Mouse (Mus musculus) thymus, adult 18-20 months (tissue): ENCODE data around the gene 4933415A04Rik.

Experiments used
- DNase-seq, 2 experiments: peaks; one replicate each; pipeline ENCODE4 v3.0.0; 2022; ENCODE audit warnings: mixed read lengths in 2 of 2

Gene 4933415A04Rik

DNA sequence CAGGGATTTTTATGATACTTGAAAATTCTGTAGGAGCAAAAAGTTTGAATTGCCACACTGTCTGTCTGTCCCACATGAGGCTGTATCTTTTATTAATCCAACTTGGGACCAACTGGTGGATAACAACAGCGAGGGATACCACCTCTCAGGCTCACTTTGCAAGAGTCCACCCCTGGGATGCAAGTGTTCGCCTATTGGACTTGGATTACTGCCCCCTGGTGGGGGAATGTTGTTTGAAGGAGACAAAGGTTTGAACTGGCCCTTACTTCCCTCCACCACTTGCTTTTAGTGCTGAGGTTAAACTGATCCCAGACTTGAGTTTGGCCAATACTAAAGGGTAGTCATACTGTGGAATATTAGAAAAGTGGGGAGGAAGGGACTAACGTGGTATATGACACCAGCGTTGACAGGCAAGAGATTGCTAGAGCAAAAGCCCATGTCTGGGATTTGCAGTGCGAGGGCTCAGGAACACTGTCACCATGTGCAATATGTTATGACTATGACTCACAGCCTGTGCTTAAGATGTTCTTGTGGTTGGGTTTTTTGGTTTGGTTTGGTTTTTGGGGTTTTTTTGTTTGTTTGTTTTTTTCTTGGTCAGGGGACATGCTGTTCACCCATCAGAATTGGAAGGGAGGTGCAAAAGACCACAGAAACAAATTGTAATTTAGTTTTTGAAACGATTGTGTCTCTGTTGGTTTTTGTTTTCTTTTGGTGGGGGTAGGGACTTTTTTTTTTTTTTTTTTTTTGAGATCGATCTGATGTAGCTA, at the start of gene 4933415A04Rik:
TSS of gene 4933415A04Rik (plus strand) at position 717 of the 767 bp plus-strand sequence.
- peak in 1 of 2 experiments; percentile 17 for DNase-seq

DNA sequence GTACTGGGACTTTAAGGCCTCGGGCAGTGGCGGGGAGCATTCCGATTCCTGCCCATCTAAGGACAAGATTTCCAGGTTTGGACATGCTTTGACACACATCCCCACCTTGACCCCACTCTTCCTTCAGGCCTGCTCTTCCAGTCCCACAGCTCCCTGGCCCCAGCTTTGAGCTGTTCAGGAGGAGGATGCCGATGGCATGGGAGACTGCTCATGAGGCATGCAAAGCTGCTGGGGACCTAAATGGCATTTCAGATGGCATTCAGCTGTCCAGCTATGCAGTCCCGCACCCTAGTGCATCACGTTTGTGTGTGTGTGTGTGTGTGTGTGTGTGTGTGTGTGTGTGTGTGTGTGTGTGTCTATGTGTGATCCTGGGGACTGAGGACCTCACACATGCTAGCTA, 49.8 kb upstream of the 4933415A04Rik start:
- DNase-seq: no peak

DNA sequence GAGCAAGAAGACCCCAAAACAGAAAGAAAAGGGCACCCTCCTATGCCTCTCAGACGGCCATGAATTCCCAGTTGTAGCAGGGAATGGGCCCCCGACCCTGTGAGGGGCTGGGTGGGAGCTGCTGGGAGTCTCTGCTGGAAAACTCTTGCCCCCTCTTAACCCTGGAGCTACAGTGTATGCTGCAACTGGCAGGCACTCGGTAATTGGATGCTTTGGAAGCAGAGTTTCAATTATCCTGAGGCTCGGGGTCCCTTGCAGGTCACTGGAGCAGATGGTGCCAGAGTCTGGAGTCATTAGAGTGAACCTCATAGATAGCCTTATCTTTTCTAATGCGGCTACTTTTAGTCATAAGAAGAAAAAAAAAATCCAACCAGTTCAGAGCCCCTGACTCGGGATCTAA, 47.0 kb upstream of the 4933415A04Rik start:
- no peak for DNase-seq

DNA sequence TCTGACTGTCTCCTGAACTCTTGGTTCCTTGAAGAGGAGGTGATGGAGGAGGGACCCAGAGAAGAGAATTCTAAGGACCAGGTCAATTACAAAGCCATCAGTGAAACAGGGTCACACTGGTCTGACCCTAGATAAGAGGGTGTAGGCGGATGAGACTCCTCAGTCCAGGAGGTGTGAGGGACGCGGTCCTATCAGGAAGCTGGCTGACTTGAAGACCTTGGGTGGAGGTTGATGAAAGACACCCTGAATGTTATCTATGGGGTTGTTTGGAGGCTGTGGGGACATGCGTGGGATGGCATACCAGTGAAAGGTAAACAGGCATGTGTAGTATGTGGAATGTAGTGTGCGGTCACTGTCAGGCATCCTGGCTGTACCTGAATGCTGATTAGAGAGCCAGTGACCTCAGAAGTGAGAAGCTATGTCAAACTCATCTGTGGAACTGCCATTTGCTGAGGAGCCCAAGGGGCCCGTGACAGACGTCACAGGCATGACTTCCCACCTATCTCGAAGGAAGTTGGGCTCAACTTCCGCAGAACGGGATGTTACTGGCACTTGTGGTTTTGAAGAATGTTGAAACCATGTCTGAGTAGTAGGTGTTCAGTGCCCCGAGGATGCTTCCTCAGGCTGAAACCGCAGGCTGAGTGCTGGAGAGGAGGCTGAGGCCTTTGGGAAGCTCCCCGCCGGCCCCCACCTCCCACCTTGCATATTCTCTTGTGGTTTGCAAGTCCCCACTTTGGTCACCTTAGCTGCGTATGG, 43.0 kb upstream of the 4933415A04Rik start:
- no peak for DNase-seq

DNA sequence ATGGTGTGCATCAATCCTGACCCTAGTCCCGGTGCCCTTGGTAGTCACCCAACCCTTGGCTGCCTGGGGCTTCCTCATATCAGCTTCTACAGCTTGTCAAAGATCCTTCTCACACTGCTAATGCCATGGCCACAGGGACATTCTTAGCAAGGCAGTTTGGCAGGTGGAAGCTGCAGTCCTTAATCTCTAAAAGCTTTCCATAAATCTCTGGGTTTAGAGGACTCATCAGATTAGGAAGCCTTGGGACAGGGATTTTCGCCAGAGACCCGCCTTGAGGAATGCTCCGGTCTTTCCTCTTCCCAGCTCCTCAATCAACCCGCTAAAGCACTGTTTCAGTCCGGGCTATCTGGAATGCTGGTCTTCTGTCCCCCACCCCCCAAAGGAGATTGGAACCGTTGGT, 42.0 kb upstream of the 4933415A04Rik start:
- no peak for DNase-seq

DNA sequence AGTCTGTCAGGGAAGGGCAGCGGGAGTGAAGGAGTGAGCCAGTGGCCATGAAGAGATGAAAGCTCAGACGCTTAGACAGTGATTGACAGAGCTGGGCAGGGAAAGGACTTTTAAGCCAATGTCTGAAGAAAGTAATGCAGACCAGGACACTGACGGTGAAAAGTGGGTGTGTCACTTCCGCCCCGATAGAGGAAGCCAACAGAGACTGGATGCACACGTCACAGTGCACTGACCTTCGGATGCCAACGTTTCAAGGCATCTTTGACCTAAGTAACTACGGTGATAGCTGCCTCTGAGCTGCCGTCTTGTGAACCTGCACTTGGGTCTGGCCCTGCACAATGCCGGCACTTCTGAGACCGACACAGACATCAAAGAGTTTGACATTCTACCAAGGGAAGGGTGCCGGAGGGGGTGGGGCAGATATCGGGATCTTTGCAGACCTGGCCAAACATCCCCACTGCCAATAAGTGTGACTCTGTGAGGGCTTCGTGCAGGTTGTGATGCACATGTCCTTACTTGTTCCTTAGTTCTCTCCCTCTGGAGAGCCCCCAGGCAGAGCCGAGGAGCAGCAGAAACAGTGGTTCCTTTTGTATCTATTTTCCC, 40.9 kb upstream of the 4933415A04Rik start:
- no peak for DNase-seq

DNA sequence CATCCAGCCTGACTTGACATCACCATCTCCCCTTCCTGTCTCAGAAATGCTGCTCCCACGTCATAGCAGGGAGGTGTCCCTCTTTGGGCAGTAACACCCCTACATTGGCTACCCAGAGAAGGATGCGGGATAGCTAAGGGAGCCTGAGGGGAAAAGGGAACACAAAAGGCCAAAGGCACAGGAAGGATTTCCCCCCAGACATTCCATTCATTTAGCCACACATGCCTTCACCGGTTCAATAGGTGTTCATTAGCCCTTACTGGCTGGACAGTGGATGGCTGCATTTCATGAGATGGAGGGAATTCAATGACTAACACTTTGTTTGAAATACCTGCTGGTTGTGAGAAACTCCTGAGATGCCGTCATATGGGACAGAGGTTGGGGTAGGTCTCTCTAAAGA, 40.2 kb upstream of the 4933415A04Rik start:
- no peak for DNase-seq

DNA sequence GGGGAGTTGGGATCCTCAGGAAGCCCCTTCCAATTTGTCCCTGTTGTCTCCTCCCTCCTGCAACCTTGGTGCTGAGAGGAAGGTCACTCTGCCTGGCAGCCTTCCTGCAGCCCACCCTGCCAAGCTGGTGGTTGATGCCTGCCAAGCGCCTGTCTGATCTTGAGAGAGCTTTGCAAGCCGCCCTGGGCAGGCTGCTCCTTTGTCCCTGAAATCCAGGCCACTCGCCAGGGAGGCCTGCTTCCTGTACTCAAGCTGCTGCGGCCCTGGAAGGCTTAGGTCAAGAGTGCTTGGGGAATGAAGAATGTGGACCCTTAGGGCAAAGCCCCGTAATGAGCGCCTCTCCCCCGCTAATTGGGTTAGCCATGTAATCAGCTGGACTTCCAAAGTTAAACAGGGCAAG, 38.7 kb upstream of the 4933415A04Rik start:
- DNase-seq: no peak

DNA sequence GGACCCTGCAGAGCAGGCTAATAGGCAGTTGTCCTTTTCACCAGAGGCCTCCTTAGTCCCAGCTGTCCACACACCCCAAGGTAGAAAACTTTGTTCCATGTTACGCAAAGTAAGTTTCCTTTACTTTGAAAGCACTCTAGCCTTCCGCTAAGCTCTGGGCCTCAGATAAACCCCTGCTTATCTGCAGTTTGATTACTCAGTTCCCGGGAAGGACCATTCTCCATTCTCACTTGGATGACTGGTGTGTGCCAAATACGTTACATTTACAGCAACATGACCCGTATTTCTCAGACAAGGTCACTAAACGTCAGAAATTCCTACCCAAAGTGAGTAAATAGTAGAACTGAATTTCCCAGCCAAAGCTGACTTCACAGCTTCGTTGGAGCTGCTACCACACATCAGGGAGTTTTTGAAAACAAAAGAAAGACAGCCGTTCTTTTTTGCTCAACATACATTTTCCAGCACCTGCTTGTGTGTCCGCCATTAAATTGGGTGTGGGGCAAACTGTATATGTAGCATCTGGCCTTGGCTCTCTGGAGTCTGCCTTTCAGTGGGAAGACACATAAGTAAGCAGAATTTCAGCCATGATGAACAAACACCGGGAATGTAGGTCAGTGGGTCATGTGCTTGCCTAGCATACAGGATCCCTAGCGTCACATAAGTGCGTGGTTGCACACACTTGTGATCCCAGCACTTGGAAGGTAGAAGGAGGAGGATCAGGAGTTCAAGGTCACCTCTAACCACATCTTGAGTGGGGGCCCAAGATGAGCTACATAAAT, 38.0 kb upstream of the 4933415A04Rik start:
- DNase-seq: no peak

DNA sequence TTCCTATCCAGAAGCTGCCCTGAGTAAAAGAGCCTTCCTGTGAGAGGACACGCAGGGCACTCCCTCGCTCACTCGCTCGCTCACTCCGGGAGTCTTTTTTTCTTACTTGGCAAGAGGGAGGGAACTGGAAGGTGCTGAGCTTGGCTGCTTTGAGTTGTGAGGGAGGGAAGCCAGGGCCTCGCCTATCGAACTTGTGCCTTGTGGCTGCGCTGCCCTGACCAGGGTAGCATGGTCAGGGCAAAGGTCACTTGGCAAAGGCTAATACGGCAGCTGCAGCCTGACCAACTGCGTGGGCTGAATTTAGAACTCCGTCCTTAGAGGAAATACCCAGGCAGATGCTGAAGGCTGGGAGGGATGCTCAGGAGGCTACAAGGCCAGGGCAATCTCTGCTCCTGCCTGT, 37.1 kb upstream of the 4933415A04Rik start:
- DNase-seq: no peak

DNA sequence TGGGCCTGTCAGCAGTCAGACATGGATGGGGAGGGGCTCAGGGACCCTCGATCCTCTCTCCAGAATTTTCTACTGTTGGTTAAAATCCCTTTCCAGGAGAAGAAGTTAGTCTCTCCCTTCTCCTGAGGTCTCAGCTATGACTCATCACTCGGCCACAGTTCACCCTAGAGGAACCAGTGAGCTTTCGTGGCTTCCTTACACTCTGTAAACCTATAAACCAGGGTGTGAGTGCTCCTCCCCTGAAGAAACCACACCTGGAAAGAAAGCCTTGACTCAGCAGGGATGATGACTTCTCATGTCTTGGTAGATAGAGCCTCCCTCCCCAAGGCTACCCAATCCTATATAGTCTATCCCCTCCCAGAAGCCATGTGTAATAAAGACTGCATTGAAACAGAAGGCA, 35.1 kb upstream of the 4933415A04Rik start:
- DNase-seq: no peak

DNA sequence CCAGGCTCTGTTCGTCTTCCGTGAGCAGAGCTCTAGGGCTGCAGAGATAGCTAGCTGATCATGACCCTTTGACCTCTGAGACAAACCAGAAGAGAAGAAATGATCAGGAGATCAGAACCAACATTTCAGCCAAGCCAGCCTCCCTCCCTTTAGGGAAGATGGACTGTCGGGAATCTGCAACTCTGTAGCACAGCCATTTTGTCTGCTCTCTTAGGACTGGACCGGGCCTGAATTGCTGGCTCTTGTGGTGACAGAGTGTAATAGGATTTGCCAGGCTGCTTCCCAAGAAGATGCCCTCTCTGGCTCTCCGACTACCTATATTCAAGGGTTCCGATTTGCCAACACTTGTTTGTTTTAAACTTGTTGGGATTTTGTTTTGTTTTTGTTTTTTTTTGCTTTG, 34.2 kb upstream of the 4933415A04Rik start:
- DNase-seq: no peak

DNA sequence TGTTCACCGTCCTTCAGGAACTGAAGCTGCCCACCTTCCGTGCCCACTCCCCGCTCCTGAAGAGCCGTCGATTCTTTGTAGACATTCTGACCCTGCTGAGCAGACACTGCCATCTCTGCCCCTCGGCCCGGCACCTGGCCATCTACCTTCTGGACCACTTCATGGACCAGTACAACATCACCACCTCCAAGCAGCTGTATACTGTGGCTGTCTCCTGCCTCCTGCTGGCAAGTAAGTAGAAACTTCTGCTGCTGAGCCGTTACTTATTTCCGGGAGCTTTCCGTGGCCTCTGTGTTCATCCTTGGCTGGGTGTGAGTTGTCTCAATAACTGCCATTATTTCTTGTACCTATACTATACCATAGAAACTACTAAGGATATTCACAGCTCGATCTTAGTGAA, 30.3 kb upstream of the 4933415A04Rik start:
- DNase-seq: no peak

DNA sequence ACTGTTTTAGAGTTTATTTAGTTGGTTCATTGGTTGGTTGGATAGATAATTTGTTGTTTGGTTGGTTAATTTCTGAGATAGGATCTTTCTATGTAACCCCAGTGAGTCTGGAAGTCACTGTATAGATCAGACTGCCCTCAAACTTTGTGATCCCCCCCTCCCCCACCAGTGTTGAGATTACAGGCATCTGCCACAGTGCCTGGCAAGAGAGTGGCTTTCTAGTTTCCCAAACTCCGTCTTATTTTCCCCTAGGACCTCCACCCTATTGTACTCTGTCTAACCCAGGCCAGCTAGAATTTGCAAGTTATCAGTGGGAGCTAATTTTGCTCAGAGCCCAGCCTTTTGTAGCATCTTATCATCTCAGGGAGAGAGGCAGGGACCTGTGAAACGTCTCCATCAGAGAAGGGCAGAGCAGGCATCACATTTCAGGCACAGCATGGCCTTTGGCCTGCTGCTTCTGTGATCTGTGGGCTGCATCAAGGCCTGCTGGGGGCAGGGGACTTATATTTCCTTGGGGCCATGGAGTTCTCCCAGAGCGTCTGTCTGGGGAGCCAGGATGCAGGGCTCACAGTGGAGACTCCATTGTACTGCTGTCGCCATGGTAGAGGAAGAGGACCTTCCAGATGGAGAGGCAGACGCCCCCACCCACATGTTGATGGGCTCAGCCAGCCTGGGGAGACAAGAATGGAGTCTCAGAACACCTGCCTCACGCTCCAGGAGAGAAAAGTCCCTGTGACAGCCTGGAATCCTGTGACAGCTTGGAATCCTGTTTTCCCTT, 27.1 kb upstream of the 4933415A04Rik start:
- no peak for DNase-seq

DNA sequence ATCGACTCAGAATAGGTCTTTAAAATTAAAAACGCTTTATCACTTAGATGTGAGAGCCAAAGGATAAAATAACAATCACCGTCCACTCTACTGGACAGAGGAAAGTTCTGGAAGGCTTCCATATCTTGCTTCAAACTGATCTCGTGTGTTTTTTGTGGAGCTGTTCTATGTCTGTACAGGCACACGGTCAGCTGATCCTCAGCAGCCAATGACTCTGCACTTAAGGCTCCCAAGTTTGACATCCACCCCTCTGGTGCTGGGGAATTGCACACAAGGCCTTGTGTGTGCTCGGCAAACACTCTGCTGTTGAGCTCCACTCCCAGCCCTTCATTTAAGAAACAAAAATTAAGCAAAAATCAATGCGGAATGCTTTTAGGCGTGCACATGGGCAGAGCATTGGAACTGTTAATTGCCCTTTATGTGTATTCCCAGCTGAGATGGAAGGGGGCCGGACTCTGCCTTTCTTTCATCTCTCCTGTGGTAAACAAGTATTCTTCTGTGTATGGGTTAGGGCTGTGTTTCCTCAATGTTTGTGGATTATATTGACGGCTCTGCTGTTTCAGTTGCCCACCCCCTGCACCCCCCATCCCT, 23.1 kb upstream of the 4933415A04Rik start:
- no peak for DNase-seq

DNA sequence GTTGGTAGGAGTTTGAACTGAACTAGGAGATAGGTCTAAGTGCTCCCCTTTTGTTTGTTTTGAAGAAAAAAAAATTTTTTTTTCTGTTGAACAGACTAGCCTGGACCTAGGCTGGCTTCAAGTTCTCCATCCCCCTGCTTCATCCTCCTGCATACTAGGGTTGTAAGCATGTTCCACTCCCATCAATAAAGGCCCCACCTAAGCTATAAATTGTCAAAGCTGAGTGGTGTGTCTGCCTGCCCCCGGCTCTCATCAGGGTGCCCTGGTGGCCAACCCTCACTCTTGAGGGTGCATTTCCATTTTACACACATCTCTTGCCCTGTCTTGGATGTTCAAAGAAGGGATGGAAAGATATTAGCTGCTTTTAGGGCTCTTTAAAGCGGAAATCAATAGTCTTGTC, 21.4 kb upstream of the 4933415A04Rik start:
- no peak for DNase-seq

DNA sequence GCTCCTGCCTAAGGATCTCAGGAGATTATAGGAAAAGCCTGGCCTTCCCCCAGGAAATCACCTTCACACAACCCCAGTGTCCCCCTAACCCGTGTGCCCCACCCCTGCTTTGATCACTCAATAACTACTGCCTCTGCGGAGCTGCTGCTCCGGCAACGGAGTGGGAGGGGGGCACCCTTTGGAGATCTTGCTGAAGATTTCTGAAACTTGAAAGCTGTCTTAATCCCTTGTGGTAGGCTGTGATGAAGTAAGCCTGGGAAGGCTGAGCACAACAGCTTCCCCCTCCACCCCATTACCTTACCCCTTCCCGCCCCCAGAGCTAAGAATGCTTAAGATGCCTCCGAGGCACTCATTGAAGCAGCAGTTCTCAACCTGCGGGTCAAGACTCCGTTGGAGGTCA, 21.0 kb upstream of the 4933415A04Rik start:
- DNase-seq: no peak

DNA sequence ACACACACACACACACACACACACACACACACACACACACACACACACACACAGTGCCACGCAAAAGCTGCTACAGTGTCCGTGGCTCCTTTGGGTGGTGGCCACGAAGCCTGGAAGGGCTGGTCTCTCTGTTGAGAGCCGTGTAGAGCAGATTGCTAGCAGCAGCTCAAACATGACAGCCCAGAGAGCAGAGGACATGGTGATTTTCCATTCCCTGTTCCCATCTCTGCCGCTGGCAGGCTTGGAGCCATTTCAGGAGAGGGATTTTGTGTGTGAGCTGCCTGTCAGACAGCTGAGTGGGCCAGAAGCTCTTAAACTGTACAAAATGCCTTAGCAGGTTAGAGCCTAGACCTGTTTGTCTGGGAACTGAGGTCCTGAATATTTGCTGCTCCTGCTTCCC, 20.1 kb upstream of the 4933415A04Rik start:
- DNase-seq: no peak

DNA sequence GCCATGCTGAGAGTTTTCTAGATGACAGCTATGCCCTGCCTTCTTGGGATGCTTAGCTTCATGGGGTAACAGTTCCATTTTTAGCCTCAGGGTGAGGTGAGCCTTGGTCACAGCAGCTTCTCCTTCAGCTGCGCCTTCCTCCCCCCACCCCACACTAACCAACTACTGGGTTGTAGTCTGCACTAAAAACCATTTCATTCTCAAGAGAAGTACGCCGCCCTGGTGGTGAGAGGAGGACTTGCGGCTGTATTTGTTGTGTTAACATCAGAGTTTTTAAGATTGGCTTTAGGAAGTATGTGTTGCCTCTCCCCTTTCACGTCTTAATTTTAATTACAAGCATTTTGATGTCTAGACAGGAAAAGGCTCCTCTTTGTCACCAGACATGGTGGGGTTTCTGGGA, 18.6 kb upstream of the 4933415A04Rik start:
- peak in 1 of 2 experiments; percentile 18 for DNase-seq

DNA sequence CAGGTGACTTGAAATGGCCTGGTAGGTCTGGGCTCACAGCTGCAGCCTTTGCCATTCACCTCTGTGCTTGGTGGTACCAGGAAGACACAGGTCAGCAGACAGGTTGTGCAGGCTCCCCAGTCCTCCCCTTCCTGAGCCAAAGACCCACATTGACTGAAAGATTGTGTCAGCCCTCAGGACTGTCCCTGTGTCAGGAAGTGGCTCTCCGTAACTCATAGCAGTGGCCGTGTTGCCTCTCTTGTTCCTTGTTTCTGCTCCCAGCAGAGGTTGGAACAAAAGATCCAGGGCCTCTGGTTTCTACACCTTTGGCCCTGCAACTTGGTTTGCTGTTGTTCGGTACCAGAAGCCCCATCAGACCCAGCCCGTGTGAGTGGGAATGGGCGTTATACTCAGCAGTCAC, 17.7 kb upstream of the 4933415A04Rik start:
- DNase-seq: no peak

DNA sequence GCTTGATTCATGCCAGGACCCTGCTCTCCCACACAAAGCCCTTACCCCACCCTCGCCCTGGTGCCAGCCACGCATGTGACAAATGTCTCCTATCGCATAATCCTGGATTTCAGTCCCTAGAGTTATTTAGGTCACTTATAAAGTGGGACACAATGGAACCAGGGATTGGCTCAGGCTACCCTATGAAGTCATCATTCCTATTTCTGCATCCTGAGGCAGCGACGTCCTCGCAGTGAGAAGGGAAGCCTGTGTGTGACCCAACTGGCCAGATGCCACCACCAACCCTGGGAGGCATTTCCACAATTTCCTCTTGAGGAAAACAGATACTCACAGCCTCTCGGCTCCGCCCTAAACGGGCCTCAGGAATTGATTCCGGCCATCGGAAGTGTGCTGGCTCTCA, 17.2 kb upstream of the 4933415A04Rik start:
- DNase-seq: no peak

DNA sequence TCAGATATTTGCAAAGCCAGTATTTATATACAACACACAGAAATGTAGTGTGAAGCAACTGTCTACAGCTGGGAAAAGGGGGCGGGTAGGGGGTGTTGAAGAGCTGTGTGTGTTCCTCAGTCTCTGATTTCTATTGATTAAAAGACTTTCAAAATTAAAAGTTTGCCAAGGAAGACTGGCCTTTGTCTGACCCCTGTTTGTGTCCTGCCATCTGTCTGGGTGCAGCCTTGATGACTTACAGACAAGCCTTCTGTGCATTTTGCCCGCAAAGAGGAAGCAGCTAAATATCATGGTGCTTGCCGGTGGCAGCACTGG, 11.8 kb upstream of the 4933415A04Rik start:
- no peak for DNase-seq
